Mouse (Mus musculus) erythroblast, embryonic 14.5 days (primary cell): ENCODE measurements around the gene Ano4.

Experiments
- GATA1 ChIP-seq: IDR thresholded peaks from 2 replicates; pipeline ENCODE4 v1.6.1; 2012; ENCODE audit warnings: low read length, inconsistent platforms, mixed read lengths
- TAL1 ChIP-seq: IDR thresholded peaks from 3 replicates; pipeline ENCODE4 v1.6.1; 2012; ENCODE audit warnings: low read length, inconsistent platforms, mixed read lengths

DNA sequence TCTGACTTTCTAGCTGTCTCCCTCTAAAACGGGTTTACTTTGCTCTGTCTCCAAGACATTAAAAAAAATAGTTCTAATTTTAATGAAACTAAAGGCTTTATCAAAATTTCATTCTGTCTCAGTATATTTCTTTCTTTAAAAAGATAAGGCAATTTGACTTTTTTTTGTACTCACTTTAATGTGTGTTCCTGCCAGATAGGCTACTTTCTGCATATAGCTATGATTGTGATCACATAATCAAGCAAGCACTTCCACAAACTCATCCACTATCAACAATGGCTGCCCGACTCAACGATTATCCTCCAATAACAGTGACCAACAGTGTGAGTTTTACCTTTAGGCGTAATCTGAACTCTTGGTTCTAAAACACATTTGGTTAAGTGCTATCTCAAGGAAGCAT is 55.3 kb downstream of the Ano4 start:
- no peak for TF ChIP-seq GATA1
- TF ChIP-seq TAL1: no peak
